Mouse (Mus musculus) gastrocnemius, adult 8-10 months (tissue): Measurements from ENCODE around the gene Trappc13. TPM values are rescaled to one million over a fixed set of nuclear protein-coding genes. Genes with fewer than 3 reads are reported as not detected.
"Not testable (repeated sequence)": the region's sequence is repeated elsewhere in the genome, so short reads cannot be mapped to it uniquely, and the experiment has no call there.

Experiments
- DNase-seq, 2 experiments: peaks; one replicate each; pipeline ENCODE4 v3.0.0; 2022; ENCODE audit warnings: low spot score in 2 of 2
- total RNA-seq, 4 experiments: library from RNA; stranded (reverse); gene quantifications; 2 replicates each; pipeline ENCODE4 v1.2.4; 2022

The Trappc13 gene
- 10 to 100 TPM; 32.3 to 36.0 (median 34.4) TPM for total RNA-seq

- DNase-seq = peak in 1 of 2 experiments; percentile 20
Measured at GRCm38 (mm10) chr13:104177796-104178649, at the start of gene Trappc13. TSS of gene Trappc13 (minus strand) at chr13:104178469.

- no peak for DNase-seq
Measured at GRCm38 (mm10) chr13:104227478-104227877, 49.2 kb upstream of the Trappc13 start.

- DNase-seq = no peak
Measured at GRCm38 (mm10) chr13:104204313-104204712, 26.0 kb upstream of the Trappc13 start.

- DNase-seq = not testable (repeated sequence)
Measured at GRCm38 (mm10) chr13:104195891-104196290, 17.6 kb upstream of the Trappc13 start.

GRCm38 (mm10) chr13:104187357-104187756, 9.1 kb upstream of the Trappc13 start:
- no peak for DNase-seq

GRCm38 (mm10) chr13:104179176-104179888, 1.1 kb upstream of the Trappc13 start:
- no peak for DNase-seq

GRCm38 (mm10) chr13:104178650-104179121, 417 bp upstream of the Trappc13 start, which contains the start of gene Trim23:
TSS of gene Trim23 (plus strand) at chr13:104178797.
- DNase-seq = peak; percentile 93 to 98

GRCm38 (mm10) chr13:104176874-104177273, 1.4 kb downstream of the Trappc13 start:
- DNase-seq = no peak

- no peak for DNase-seq
Measured at GRCm38 (mm10) chr13:104172498-104172897, 5.8 kb downstream of the Trappc13 start.

GRCm38 (mm10) chr13:104171711-104172110, 6.6 kb downstream of the Trappc13 start:
- DNase-seq = no peak

- no peak for DNase-seq
Measured at GRCm38 (mm10) chr13:104155686-104156085, 22.6 kb downstream of the Trappc13 start.

GRCm38 (mm10) chr13:104155106-104155505, 23.2 kb downstream of the Trappc13 start:
- DNase-seq = no peak

GRCm38 (mm10) chr13:104154180-104154579, 24.1 kb downstream of the Trappc13 start:
- no peak for DNase-seq

- no peak for DNase-seq
Measured at GRCm38 (mm10) chr13:104145646-104146045, 32.6 kb downstream of the Trappc13 start.

- no peak for DNase-seq
Measured at GRCm38 (mm10) chr13:104144871-104145270, 33.4 kb downstream of the Trappc13 start.

- peak; percentile 63 to 67 for DNase-seq
Measured at GRCm38 (mm10) chr13:104139369-104140209, 38.7 kb downstream of the Trappc13 start.

GRCm38 (mm10) chr13:104134510-104135085, 43.7 kb downstream of the Trappc13 start:
- DNase-seq = no peak

- DNase-seq = no peak
Measured at GRCm38 (mm10) chr13:104132561-104132960, 45.7 kb downstream of the Trappc13 start.

- no peak for DNase-seq
Measured at GRCm38 (mm10) chr13:104123662-104124381, 54.4 kb downstream of the Trappc13 start.
